Mouse (Mus musculus): Measurements from ENCODE around the gene Per1. TPM values are rescaled to one million over a fixed set of nuclear protein-coding genes. Genes with fewer than 3 reads are reported as not detected.

Per1 gene
- total RNA-seq, 1 experiment from 2014 or later, result 81.1 TPM

DNA sequence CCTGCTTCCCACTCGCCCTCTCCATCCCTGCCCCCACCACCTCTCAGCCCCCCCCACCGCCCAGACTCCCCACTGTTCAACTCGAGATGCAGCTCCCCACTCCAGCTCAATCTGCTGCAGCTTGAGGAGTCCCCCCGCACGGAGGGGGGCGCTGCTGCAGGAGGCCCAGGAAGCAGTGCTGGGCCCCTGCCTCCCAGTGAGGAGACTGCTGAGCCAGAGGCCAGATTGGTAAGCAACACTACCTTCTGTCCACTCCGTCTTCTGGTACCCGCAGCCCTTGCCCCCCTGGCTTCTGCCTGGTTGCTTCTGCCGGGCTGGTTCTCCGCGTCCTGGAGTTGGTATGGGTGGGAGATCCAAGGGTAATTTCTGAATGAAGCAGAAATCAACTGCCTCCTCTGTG lies 11.8 kb downstream of the Per1 start:
- ATAC-seq (replicated peaks; ENCODE audit: insufficient number of reproducible peaks, low FRiP score, low TSS enrichment, poor library complexity, severe bottlenecking), result no peak

DNA sequence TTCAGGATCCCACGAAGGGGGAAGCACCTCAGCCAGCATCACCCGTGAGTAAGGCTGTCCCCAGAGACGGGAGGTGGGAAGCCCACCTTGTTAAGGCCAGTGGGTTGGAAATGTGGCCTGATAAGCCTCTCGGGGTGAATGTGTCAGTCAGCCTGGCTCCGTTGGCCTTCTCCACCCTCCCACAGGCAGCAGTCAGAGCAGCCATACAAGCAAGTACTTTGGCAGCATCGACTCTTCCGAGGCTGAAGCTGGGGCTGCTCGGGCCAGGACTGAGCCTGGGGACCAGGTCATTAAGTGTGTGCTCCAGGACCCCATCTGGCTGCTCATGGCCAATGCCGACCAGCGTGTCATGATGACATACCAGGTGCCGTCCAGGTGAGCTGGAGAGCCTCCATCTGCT lies 12.7 kb downstream of the Per1 start:
- no peak for ATAC-seq (replicated peaks; ENCODE audit: insufficient number of reproducible peaks, low FRiP score, low TSS enrichment, poor library complexity, severe bottlenecking)

DNA sequence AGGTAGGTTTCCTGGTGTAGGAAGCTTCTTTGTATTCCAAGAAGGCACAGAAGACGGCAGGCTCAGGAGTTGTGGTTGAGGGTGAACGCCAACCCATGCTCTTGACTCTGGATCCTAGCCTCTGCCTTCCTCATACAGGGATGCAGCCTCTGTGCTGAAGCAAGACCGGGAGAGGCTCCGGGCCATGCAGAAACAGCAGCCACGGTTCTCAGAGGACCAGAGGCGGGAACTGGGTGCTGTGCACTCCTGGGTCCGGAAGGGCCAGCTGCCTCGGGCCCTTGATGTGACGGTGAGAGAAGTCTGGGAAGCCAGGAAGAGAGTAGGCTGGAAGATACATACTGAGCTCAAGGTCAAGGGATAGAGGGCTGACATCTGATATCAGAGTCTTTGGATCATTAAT lies 13.2 kb downstream of the Per1 start:
- ATAC-seq (replicated peaks; ENCODE audit: insufficient number of reproducible peaks, low FRiP score, low TSS enrichment, poor library complexity, severe bottlenecking), result no peak

DNA sequence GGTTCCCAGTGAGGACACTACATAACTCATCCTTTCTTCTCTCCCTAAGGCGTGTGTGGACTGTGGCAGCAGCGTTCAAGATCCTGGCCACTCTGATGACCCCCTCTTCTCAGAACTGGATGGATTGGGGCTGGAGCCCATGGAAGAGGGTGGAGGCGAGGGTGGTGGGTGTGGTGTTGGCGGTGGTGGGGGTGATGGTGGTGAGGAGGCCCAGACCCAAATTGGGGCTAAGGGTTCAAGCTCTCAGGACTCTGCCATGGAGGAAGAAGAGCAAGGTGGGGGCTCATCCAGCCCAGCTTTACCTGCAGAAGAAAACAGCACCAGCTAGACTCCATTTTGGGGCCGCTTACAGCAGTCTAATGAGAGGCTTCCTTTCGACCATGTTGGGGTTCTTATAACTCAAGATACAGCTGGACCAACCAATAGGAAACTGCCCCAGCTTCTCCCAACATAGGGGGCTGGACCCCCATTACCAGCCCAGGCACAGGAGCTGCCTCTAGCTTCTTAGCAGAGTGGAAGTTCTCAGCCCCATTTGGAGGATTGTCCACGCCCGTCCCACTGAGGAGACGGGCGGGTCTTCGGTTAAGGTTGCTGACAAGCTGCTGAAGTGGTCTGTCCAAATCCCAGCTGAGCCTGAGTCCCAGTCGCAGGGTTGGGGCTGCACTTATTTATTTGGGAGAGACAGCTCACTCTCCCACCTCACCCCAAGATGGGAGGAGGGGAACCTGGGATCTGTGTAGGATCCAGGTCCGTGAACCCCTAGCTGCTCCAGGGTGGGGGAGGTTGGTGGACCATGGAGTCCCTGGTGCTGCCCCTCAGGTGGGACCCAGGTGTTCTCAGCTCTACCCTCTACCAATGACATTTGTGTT lies 14.2 kb downstream of the Per1 start:
- ATAC-seq (replicated peaks; ENCODE audit: insufficient number of reproducible peaks, low FRiP score, low TSS enrichment, poor library complexity, severe bottlenecking), result no peak

DNA sequence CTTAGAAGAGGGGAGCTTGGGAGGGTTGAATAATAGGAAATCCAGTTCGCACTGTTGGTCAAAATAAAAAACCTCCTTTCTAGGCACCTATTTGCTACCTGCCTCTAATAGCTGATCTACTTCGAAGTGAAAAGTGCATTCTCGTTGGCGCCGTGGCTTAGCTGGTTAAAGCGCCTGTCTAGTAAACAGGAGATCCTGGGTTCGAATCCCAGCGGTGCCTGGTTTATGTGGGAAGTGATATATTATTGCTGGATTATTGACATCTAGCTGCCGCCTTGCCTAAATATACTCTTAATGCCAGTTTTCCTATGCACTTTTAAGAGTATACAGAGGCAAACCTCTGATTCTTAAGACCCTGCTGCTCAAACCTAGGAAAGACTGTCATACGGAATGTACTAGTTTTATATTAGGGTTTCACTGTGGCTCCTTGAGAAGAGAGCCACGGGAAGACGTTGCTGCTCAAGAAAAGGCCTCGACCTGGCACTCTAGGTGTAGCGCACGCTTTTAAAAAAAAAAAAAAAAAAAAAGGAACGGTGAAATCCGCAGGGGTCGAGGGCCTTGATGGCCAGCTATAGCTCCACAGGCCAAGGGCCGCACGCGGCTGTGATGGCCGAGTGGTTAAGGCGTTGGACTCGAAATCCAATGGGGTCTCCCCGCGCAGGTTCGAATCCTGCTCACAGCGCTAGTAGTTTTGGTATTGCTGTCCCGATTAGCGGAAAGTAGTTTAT lies 15.5 kb downstream of the Per1 start:
- 0 out of 2 replicates have a peak, but pooled peaks have one; percentile 28 for ATAC-seq (replicated peaks; ENCODE audit: insufficient number of reproducible peaks, low FRiP score, low TSS enrichment, poor library complexity, severe bottlenecking)

DNA sequence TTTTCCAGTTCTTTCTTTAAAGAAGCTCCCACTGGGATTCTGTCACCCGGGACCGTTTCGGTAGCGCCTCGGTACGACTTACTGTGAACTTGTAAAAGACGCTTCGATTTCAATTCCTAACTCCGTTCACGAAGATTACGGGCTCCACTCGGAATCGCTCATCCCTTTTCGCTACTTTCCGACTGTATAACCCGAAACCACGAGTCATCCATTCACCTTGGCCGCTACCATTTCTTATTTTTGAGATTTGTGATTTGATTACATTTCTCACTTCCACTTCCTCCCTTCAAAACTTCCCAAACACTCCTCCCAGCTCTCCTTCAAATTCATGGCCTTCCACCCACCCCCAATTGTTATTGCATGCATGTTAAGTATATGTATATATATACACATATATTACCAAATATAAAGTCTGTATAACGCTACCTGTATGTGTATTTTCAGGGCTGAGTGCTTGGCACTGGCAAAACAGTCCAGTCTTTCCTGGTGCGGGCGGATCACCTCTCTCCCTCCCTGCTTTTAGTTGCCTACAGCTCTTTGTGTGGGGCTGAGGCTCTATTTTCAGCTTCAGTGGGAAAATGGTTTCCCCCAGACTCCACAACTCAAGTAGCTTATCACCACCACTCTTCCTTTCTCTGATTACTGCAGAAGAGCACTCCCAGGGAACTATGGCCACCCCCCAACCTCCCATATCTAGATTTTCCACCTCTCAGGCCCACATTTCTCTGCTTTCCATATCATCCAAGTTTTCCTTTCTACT lies 16.2 kb downstream of the Per1 start:
- no peak for ATAC-seq (replicated peaks; ENCODE audit: insufficient number of reproducible peaks, low FRiP score, low TSS enrichment, poor library complexity, severe bottlenecking)

DNA sequence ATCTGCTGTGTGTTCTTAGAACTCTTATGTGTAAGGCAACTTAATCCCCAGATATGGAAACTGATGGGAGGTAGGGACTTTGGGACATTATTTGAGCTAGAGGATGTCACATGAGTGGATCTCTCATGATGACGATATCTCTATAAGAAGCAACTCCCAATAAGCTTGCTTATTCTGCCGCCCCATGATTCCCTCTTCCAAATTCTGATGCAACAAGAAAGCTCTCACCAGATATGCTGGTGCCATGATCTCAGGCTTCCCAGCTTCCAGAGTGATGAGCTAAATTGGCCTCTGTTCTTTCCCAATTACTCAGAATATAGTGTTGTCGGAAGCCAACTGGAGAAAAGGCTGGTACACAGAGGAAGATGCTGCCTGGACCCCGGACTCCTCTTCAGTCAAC lies 16.8 kb downstream of the Per1 start:
- no peak for ATAC-seq (replicated peaks; ENCODE audit: insufficient number of reproducible peaks, low FRiP score, low TSS enrichment, poor library complexity, severe bottlenecking)

DNA sequence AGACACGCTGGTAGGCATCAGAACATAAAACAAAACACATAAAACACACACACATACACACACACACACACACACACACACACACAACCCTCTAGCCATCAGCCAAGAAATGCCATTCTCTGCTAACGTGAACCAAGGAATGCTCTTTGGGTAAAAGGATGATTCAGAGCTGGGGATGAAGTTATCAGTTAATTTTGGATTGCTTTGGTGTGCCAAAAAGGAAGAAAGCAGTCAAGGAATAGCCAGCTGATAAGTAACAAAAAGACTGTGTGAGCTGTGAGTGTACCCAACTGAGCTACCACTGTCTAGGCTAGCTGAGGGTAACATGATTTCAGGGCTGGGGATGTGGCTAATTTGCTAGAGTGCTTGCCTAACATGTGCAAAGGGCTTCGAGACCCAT lies 19.0 kb downstream of the Per1 start:
- no peak for ATAC-seq (replicated peaks; ENCODE audit: insufficient number of reproducible peaks, low FRiP score, low TSS enrichment, poor library complexity, severe bottlenecking)

DNA sequence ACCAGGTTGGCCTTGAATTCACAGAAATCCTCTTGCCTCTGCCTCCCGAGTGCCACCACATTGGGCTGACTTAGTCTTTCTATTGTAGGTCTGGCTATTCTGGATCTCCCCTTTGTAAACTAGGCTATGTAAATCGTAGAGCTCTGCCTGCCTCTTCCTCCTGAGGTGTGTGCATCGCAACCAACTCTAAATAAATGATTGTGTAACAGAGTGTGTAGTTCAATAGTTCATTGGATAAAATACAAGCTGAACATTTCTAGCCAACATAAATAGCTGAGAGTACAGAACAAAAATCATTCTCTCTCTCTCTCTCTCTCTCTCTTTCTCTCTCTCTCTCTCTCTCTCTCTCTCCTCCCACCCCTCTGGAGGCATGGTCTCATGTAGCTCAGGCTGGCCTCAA lies 19.6 kb downstream of the Per1 start:
- ATAC-seq (replicated peaks; ENCODE audit: insufficient number of reproducible peaks, low FRiP score, low TSS enrichment, poor library complexity, severe bottlenecking), result no peak

DNA sequence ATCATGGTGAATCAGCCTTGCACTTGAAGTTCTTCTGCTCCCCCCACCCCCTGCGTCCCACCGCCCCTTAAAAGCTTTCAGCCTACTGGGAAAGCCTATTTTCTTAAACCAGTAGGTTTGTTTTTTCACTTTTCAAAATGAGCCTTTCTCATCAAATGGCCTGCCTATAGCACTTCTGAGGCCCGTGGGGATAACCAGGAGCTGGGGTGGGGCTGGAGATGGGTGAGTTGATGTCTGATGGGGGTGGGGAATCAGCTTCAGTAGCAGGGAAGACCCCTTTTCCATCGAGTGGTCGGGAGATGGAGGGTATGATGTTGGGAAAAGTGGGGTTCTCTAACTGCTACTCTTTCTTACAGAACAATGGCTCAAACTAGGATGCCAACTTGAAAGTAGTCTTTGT lies 21.8 kb downstream of the Per1 start:
- no peak for ATAC-seq (replicated peaks; ENCODE audit: insufficient number of reproducible peaks, low FRiP score, low TSS enrichment, poor library complexity, severe bottlenecking)

DNA sequence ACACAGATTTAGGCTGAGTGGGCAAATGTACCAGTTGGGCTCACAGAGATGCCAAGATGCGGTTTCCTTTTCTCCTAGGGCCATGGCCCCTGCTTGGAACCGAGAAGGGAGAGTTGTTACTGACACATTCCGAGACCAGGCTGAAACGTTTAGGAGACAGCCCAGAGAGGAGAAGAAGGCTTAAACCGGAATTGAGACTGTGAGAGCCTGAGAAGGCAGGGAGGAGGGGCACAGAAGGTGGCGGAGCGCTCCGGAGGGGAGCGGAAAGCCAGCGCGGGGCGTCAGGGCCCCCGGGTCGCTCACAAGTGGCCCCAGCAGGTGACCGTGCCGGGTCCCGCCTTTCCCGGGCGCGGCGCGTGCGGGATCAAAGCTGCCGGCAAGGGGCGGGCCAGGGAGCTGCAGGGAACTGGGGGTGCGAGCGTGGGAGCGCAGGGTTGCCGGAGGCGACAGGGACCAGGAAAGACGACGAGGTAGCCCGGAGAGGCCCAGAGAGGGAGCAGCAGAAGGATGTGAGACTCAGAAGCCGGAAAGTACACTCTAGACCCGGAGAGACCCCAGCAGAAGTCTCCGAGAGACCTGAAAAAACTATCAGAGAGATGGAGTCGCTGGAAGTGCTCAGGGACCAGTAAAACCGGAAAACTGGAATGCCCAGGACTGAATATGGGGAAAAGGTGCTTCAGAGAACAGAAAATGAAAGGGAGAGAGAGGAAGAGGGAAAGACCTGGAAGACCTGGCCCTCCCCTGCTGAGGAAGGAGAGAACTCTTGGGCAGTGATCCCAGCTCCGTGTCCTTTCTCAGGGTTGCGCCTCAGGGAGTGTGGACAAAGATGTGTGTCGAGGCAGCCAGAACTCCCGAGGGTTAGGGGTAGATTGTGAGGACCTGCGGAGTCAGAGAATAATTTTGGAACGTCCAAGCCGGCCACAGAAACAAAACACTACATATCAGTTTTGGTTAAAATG lies 23.0 kb downstream of the Per1 start:
- 0 out of 2 replicates have a peak, but pooled peaks have one; percentile 16 for ATAC-seq (replicated peaks; ENCODE audit: insufficient number of reproducible peaks, low FRiP score, low TSS enrichment, poor library complexity, severe bottlenecking)

DNA sequence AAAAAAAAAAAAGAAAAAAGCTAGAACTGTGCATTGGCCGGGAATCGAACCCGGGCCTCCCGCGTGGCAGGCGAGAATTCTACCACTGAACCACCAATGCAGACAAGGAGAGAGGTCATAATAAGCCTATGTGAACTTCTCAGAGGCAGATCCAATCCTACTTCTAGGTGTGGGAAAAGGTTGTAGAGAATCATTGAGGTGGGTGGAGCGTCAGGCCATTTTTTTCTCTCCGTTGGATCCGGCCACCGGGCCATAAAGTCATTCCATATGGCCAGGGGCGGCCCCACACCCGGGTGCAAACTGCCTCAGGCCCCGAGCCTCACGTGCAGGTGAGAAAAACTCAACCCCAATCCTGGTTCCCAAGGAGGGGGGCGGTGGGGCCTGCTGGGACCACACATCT lies 23.7 kb downstream of the Per1 start:
- peak; percentile 14; the same call in 1 of the 2 replicates for ATAC-seq (replicated peaks; ENCODE audit: insufficient number of reproducible peaks, low FRiP score, low TSS enrichment, poor library complexity, severe bottlenecking)

DNA sequence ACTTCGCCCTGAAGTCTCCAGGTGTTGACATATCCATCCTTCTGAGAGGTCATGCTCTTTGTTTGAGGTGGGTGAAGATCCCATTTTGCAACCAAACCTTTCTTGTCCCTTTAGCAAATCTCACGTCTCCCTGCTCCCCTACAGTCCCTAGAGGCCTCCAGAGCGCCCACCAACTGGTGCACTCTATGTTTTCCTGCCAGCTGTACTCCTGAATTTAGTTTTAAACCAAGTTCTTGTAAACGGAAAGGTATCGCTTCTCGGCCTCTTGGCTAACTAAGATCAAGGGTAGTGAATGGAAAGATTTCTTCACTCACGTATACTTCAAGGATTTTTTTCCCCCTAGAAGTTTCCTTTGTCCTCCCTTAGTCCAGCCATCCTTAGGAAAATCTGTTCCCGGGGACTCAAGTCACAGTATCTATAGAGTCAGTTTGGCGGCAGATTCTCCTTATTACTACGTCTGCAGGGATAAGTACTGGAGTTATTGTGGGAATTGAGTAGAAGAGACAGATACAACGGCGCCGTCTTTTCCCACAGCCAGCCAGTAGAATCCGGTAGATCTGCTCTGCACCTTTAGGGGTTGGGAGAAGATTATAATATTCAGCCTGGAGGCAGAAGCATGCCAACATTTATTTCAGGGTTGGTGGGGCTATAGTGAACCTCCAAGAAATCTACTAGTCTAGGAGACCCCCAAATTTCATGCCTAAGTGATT lies 24.6 kb downstream of the Per1 start:
- no peak for ATAC-seq (replicated peaks; ENCODE audit: insufficient number of reproducible peaks, low FRiP score, low TSS enrichment, poor library complexity, severe bottlenecking)

DNA sequence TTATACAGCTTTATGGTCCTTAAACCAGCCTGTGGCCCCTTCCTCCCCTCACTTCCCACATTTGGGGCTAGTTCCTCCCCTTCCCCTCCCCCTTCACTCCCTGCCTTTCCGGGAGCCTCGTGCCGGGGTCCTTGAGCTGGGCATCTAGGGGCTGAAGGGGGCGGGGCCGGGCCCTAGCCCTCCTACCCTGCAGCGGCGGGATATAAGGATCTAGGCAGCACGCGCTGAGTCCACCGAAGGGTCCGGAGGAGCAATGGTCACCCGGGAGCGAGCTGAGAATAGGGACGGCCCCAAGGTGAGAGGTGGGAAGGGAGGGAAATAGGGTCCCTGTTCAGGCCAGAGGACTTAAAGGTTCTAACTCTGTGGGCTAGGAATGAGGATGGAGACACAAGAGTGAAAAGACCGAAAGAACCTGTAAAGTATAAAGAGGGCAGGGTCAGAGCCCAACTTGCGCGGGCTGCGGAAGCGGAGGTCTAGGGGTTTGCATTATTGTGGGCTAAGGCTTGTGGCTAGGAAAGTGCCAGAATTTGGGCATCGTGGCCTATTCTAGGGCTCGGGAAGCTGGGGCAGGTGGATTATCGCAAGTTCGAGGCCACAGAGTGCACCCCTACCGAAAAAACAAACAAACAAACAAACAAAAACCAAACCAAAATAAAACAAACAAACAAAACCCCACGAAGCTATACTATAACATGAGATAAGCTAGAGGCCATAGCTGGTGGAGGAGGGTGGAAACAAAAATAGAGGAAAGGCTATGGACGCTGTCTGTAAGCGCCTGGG lies 25.4 kb downstream of the Per1 start, which contains the start of gene Hes7:
Gene Hes7, plus strand, starts transcription at position 184 of the 780 bp plus-strand sequence.
- ATAC-seq (replicated peaks; ENCODE audit: insufficient number of reproducible peaks, low FRiP score, low TSS enrichment, poor library complexity, severe bottlenecking), result no peak

DNA sequence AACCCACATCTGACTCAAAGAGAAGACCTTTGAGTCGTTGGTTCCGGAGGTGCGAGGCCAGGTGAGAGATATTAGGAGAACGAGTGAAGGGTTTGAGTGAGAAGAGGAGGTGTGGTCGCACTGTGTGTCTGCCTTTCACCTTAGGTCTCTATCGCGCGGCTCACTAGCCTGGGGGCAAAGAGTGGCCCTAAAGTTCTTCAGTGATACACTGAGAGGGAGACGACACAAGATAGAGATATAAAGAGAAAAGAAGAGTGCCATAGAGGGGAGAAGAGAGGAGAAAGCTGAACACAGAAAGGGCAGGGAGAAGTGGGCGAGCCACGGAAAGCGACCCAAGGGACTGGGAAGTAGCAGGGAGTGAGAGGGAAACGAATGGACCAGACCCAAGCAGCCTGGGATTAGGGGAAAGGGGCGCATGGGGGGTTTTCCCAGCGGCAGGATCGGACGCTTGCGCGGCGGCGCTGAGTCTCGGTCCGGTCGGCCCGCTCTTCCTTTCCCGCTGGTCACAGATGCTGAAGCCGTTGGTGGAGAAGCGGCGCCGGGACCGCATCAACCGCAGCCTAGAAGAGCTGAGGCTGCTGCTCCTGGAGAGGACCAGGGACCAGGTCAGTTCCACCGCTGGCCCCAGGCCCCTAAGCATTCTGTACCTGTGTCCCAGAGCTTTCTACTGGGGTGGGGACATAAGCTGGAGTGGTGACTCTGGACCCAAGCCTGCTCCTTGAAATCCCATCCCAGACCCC lies 26.2 kb downstream of the Per1 start:
- no peak for ATAC-seq (replicated peaks; ENCODE audit: insufficient number of reproducible peaks, low FRiP score, low TSS enrichment, poor library complexity, severe bottlenecking)

DNA sequence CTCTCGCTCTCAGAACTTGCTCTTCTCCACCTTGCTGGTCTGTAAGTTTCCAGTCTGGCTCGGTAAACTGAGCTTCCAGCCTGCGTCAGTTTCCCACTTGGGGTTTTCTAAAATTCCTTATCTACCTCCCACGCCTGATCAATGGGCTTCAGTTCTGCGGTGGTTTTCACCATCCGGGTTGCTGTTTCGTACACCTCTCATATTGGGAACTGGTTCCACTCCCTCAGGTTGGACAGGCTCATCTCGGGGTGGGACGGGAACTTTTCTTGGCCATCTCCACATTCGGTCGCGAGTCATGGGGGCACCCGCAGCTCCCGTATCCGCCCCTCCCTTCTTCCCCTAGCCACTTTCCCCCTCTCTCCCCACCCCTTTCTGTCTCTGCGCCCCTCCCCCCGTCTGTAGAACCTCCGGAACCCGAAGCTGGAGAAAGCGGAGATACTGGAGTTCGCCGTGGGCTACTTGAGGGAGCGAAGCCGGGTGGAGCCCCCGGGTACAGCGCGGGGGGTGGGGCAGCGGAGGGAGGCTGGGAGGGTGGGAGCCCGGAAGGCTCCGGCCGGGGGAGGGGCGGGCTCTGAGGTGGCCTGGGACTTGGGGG lies 26.8 kb downstream of the Per1 start:
- no peak for ATAC-seq (replicated peaks; ENCODE audit: insufficient number of reproducible peaks, low FRiP score, low TSS enrichment, poor library complexity, severe bottlenecking)

All from monocyte, adult 5-6 weeks (primary cell).